Mouse (Mus musculus) liver, embryonic 13.5 days (tissue): Measurements from ENCODE around the gene Ing5. TPM values are rescaled to one million over a fixed set of nuclear protein-coding genes. Genes with fewer than 3 reads are reported as not detected.
"Not testable (repeated sequence)": the region's sequence is repeated elsewhere in the genome, so short reads cannot be mapped to it uniquely, and the experiment has no call there.

Experiments
- ATAC-seq: fragments of 200-750 bp; cut with Nextera tagmentation; 2 replicates; pipeline ENCODE4 v1.8.0; 2017; ENCODE audit warnings: low read depth, mild to moderate bottlenecking, moderate number of reproducible peaks, moderate library complexity
- DNase-seq: peaks from one replicate; pipeline ENCODE4 v3.0.0; 2022
- H3K27ac ChIP-seq: fragments of 300-500 bp; sonication (generic); 2 replicates; pipeline ENCODE4 v1.5.1; 2015; ENCODE audit warnings: moderate library complexity, mild to moderate bottlenecking, inconsistent platforms
- H3K27me3 ChIP-seq: fragments of 300-500 bp; sonication (generic); 2 replicates; pipeline ENCODE4 v1.6.1; 2015; ENCODE audit warnings: mild to moderate bottlenecking, inconsistent platforms
- H3K36me3 ChIP-seq: fragments of 300-500 bp; sonication (generic); 2 replicates; pipeline ENCODE4 v1.6.1; 2015; ENCODE audit warnings: mild to moderate bottlenecking, inconsistent platforms
- H3K4me1 ChIP-seq: fragments of 300-500 bp; sonication (generic); replicated peaks from 2 replicates; pipeline ENCODE4 v1.6.1; 2015; ENCODE audit warnings: inconsistent platforms
- H3K4me2 ChIP-seq: fragments of 300-500 bp; sonication (generic); 2 replicates; pipeline ENCODE4 v1.6.1; 2015; ENCODE audit warnings: inconsistent platforms, mild to moderate bottlenecking, moderate library complexity
- H3K4me3 ChIP-seq: fragments of 300-500 bp; sonication (generic); replicated peaks from 2 replicates; pipeline ENCODE4 v1.5.1; 2015; ENCODE audit warnings: mild to moderate bottlenecking, inconsistent platforms
- H3K9ac ChIP-seq: fragments of 300-500 bp; sonication (generic); 2 replicates; pipeline ENCODE4 v1.6.1; 2015; ENCODE audit warnings: mild to moderate bottlenecking, inconsistent platforms
- H3K9me3 ChIP-seq: fragments of 300-500 bp; sonication (generic); replicated peaks from 2 replicates; pipeline ENCODE4 v1.6.1; 2016; ENCODE audit warnings: inconsistent platforms
- WGBS: fragments of 180-500 bp; shearing (Covaris S2); methylation state at CpG from one replicate; pipeline ENCODE4 v1.1.7; 2015; ENCODE audit not compliant: insufficient replicate concordance; 5-methylcytosine and 5-hydroxymethylcytosine counted together
- polyA plus RNA-seq: library from polyadenylated mRNA; unstranded; fragments of >200 nt; fragmentation: Nextera tagmentation; extraction: Ambion mirVana; gene quantifications from 2 replicates; pipeline ENCODE4 v1.2.1, GENCODE M21; 2015

Gene Ing5
- polyA plus RNA-seq, 1 experiment from 2014 or later = 12.3 TPM

DNA sequence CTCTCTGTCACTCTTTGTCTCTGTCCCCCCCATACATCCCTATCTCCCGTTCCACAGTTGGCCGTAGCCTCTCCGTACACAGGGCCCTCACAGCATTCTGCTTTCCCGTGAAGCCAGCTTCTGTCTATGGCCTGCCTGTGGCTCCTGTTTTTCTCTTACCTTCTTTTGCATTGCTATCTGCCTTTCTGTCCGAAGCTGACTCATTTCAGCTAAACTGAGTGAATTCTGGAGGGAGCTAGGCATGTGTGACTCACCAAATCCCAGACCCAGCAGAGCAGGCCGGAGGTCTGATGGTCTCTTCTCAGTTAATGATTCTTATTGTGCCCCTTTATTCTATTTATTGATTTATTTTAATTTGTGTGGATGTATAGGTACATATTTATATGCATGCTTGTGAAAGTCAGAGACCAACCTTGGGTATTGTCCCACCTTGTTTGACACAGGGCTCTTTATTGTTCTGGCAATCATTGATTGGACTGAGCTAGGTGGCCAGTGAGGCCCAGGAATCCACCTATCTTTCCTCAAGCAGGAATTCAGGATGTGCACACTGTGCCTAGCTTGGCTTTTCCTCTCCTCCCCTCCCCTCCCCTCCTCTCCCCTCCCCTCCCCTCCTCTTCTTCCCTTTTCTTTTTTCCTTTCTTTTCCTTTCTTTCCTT is 32.2 kb downstream of the Ing5 start:
- Histone ChIP-seq H3K36me3 (peaks cover 16% of the 10 kb centered on the region), H3K9me3 (no peaks in the 10 kb centered on the region)
- 80% methylated on average over 6 of the region's 6 CpGs for WGBS

DNA sequence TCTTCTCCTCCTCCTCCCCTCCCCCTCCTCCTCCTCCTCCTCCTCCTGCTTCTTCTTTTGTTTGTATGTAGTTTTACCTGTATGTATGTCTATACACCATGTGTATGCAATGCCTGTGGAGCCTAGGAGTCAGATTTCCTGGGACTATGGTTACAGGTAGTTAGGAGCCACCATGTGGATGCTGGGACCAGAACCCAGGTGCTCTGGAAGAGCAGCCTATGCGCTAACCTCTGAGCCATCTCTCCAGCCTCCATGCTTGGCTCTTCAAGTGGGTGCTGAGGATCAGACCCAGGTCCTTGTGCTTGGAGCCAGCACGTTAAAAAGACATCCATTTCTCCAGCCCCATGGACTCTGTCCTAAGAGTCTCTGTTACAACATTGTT is 32.8 kb downstream of the Ing5 start:
- Histone ChIP-seq H3K36me3 (peaks cover 16% of the 10 kb centered on the region), H3K9me3 (no peaks in the 10 kb centered on the region), H3K4me1 (no peaks in the 10 kb centered on the region), H3K27me3 (no peaks in the 10 kb centered on the region), H3K9ac (no peak overlapping the region), H3K27ac (no peak overlapping the region), H3K4me3 (no peak overlapping the region), H3K4me2 (no peak overlapping the region)
- ATAC-seq = no peak
- 76% methylated on average over 2 of the region's 2 CpGs for WGBS
- no peak for DNase-seq

More for the DNA sequence above, 32.2 kb downstream of the Ing5 start:
- no peaks in the 10 kb centered on the region for H3K4me1 ChIP-seq
- no peak overlapping the region for H3K27ac ChIP-seq
- H3K4me2 ChIP-seq = no peak overlapping the region
- H3K27me3 ChIP-seq = no peaks in the 10 kb centered on the region
- no peak overlapping the region for H3K4me3 ChIP-seq
- ATAC-seq (no peak), DNase-seq (no peak)
- H3K9ac ChIP-seq = no peak overlapping the region

DNA sequence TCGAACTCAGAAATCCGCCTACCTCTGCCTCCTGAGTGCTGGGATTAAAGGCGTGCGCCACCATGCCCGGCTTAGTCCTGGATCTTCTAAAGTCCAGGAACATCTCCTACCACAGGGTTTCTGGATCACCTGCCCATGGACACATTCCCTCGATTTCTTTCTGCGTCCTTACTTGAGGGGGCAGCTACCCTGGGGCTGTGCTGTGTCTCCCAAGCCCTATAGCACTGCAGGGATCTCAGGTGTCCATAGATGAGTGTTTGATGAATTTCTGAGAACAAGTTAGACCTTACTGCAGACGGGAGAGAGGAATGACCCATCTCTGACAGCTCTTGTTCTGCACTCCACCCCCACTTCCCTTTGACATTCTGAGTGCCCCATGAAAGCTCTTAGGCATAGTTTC is 33.6 kb downstream of the Ing5 start:
- no peak for ATAC-seq
- no peak for DNase-seq
- 85% methylated on average over 8 of the region's 8 CpGs for WGBS

DNA sequence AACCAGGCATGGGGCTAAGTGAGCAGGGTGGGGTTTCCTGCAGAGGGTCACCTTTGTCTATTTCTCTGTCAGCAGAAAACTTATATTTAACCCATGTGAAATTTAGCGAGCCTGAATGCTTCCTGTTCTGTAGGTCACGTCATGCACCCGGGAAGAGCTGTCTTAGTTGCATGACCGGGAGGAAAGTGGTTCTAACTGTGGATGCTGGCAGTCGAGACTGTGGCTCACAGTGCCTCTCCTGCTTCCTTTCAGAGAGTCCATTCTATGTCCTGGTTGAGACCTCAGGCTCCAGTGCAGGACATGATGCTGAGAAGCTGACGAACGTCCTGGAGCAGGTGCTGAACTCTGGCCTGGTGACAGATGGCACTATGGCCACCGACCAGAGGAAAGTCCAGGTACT is 34.8 kb downstream of the Ing5 start:
- H3K27ac ChIP-seq, DNase-seq, H3K9me3 ChIP-seq, H3K4me2 ChIP-seq, H3K4me1 ChIP-seq, H3K27me3 ChIP-seq, H3K4me3 ChIP-seq, ATAC-seq, H3K9ac ChIP-seq: not testable (repeated sequence)
- WGBS = 79% methylated on average over 8 of the region's 8 CpGs
- peaks cover 16% of the 10 kb centered on the region for H3K36me3 ChIP-seq

More for the DNA sequence above, 33.6 kb downstream of the Ing5 start:
- H3K9ac ChIP-seq = no peak overlapping the region
- H3K4me2 ChIP-seq = no peak overlapping the region
- no peaks in the 10 kb centered on the region for H3K9me3 ChIP-seq
- H3K4me3 ChIP-seq = no peak overlapping the region
- H3K36me3 ChIP-seq = peaks cover 16% of the 10 kb centered on the region
- H3K27me3 ChIP-seq = no peaks in the 10 kb centered on the region
- H3K27ac ChIP-seq = no peak overlapping the region
- no peaks in the 10 kb centered on the region for H3K4me1 ChIP-seq

DNA sequence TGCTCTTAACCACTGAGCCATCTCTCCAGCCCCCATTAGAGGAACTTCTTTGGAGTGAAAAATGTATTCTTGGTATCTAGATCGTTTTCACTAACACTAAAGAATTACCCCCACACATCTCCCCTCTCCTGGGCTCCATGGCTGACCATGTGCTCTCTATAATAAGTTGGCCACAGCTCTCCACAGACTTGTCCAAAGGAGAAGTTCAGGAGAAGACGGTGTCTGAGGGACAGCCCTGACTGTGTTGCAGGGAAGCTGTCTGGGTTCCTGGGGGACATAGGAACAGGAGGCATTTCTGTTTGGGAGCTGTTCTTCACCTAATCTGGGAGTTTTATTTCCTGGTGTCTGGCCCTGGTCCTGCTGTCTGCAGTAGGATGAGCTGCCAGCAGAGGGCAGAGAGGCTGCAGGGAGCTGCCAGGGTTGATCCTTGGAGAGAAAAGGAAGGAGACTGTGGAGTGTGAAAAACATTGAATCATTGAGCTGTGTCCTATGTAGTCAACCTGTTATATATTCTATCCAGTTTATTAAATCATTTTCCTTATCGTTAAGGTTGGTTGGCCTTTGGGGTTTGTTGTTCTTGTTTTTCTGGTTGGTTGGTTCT is 42.1 kb downstream of the Ing5 start:
- 40% methylated on average over 1 of the region's 3 CpGs for WGBS
- H3K9me3 ChIP-seq, H3K4me1 ChIP-seq, H3K4me2 ChIP-seq, H3K27me3 ChIP-seq, H3K36me3 ChIP-seq, H3K27ac ChIP-seq, ATAC-seq, H3K4me3 ChIP-seq, DNase-seq, H3K9ac ChIP-seq: not testable (repeated sequence)

DNA sequence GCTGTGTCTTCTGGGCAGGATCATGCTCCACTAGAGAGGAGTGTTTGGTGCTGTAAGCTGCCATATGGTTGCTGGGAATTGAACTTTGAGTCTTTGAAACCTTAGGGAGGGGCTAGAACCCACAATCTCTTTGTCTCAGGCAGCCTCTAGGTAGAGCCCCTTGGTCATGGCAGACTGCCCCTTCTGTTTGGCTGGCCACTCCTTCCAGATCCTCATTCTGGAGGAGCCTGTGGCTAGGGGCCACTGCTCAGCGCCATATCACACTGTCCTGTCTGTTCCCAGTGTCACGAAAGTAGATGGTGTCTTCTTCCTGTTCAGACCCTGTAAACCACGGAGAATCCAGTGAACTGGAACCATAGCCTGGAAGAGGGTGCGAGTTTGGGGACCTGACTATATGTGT is 52.0 kb downstream of the Ing5 start:
- H3K4me2 ChIP-seq, DNase-seq, H3K27me3 ChIP-seq, H3K4me1 ChIP-seq, H3K9me3 ChIP-seq, H3K36me3 ChIP-seq, ATAC-seq, H3K4me3 ChIP-seq, H3K27ac ChIP-seq, H3K9ac ChIP-seq: not testable (repeated sequence)
- 33% methylated on average over 4 of the region's 4 CpGs for WGBS

DNA sequence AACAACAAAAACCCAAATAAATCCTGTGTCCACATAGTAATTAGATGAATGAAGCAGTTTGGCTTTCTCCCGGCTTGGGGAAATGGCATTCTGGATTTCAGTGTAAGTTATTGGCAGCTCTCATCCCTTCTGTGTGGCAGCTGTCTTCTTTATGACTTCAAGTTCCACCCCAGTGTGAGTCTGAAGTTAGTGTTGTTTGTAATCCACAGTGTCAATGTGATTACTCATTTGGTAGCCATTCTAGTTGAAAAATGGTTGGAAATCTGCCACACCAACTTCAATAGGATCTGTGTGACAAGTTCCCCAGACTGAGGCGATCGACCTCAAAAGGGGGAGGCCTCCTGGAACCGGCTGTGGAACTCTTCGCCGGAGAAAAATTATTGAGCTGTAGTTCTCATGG is 53.6 kb downstream of the Ing5 start:
- WGBS = 74% methylated on average over 6 of the region's 6 CpGs

DNA sequence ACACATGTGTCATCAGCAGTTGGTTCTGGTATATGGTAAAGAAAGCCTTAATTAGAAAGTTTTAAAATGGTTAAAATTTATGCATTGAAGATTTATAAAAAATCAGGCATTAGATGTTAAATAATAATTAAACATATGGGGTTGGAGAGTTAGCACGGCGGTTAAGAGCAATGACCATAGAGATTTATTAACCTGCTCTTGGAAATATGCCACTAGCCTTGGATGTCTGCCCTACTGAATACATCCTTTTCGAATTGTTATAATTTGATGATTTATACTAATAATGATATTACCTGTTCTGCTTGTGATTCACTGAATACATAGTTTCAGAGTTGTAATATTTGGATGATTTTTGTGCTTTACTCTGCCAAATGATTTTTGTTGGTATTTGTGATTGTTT is 54.2 kb downstream of the Ing5 start:
- Histone ChIP-seq H3K27me3 (no peaks in the 10 kb centered on the region), H3K27ac (no peak overlapping the region), H3K4me3 (no peak overlapping the region), H3K4me1 (no peaks in the 10 kb centered on the region), H3K4me2 (no peak overlapping the region), H3K9ac (no peak overlapping the region), H3K9me3 (no peaks in the 10 kb centered on the region), H3K36me3 (no peaks in the 10 kb centered on the region)
- 73% methylated on average over 3 of the region's 3 CpGs for WGBS
- no peak for ATAC-seq
- no peak for DNase-seq

More for the DNA sequence above, 53.6 kb downstream of the Ing5 start:
- Histone ChIP-seq H3K9ac (no peak overlapping the region), H3K4me2 (no peak overlapping the region), H3K36me3 (no peaks in the 10 kb centered on the region), H3K27ac (no peak overlapping the region), H3K9me3 (no peaks in the 10 kb centered on the region), H3K27me3 (no peaks in the 10 kb centered on the region), H3K4me3 (no peak overlapping the region), H3K4me1 (no peaks in the 10 kb centered on the region)
- ATAC-seq (no peak), DNase-seq (no peak)

DNA sequence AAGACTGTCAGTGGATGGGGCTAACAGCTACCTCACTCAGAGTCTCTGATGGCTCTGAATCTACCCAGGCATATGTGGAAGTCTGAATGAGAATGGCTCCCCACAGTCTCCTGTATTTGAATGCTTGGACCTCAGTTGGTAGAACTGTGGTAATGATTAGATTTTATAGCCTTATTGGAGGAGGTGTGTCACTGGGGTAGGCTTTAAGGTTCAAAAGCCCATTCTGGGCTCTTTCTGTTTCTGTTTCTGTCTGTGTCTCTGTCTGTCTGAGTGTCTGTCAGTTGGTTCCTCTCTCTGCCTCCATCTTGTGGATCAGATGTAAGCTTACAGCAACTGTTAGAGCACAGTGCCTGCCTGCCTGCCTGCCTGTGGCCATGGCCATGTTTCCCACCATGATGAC is 55.9 kb downstream of the Ing5 start:
- Histone ChIP-seq H3K27ac (no peak overlapping the region), H3K27me3 (no peaks in the 10 kb centered on the region), H3K9me3 (no peaks in the 10 kb centered on the region), H3K4me3 (no peak overlapping the region), H3K36me3 (no peaks in the 10 kb centered on the region), H3K4me2 (no peak overlapping the region), H3K9ac (no peak overlapping the region), H3K4me1 (no peaks in the 10 kb centered on the region)
- ATAC-seq (no peak), DNase-seq (no peak)

DNA sequence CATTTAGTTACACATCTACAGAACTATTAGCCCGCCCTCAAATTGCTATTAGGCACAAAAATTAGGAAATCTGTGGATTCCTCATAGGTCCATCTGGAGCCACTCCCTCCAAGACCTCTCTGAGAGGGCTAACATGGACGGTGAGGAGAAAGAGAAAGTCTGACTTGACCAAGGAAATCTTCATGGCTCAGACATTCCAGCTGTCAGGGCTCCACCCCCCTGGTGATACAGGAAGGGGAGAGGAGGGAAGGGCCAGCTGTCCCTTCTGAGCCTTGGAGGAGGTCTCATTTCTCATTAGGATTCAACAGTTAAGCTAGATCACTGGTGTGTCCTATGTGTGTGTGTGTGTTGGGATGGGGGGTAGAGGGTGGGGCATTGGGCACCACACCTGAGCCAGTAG is 57.3 kb downstream of the Ing5 start, which contains the start of gene Gal3st2:
TSS of gene Gal3st2 (plus strand) at position 259 of the 400 bp plus-strand sequence.
- H3K4me1 ChIP-seq, H3K27me3 ChIP-seq, H3K4me3 ChIP-seq, ATAC-seq, H3K9me3 ChIP-seq, DNase-seq, H3K4me2 ChIP-seq, H3K27ac ChIP-seq, H3K36me3 ChIP-seq, H3K9ac ChIP-seq: not testable (repeated sequence)
- WGBS = 25% methylated on average over 2 of the region's 2 CpGs
